In genomic region chr14:56304149-56304548, GRCm38 (mm10) we compare ENCODE assay signal across 9 mouse cellular contexts. TPM values are rescaled to one million over a fixed set of nuclear protein-coding genes. Genes with fewer than 3 reads are reported as not detected.
DNase-seq lines count a peak whose midpoint lies in the region; ATAC-seq and TF ChIP-seq lines count a peak whose summit lies in the region.
"Had no signal": no experiment of that assay in that cellular context is flagged by ENCODE, and none has a peak within 500 bp of the region (broad histone marks: within the 10 kb centered on the region; RNA-seq: fewer than 3 reads in every experiment).

No protein-coding gene starts in this region.

- H3K4me3 ChIP-seq in gastrocnemius, adult 2 months, result no peak overlapping the region; the same call in 1 of the 2 replicates
- no peak overlapping the region for H3K4me3 ChIP-seq in embryonic facial prominence, embryonic 14.5 days (ENCODE audit: low read depth, low read length)
- H3K4me3 ChIP-seq: embryonic facial prominence, embryonic 12.5 days had no signal

- no peaks in the 10 kb centered on the region for H3K4me1 ChIP-seq in embryonic facial prominence, embryonic 14.5 days (ENCODE audit: control insufficient read depth, insufficient read depth, low read length)
- H3K4me1 ChIP-seq: embryonic facial prominence, embryonic 12.5 days had no signal

- no peak for DNase-seq in gastrocnemius, adult 2 months
- DNase-seq in gastrocnemius, postnatal 14 days, result no peak
- DNase-seq in urinary bladder, postnatal 14 days (ENCODE audit: low spot score), result peak; percentile 8
- no peak for DNase-seq in urinary bladder, postnatal 4 days (ENCODE audit: low spot score in 2 of 2)
- peak; percentile 83 for DNase-seq in embryonic facial prominence, embryonic 14.5 days (ENCODE audit: low spot score)
- DNase-seq in kidney, postnatal 4 days, result peak; percentile 19 to 29
- peak; percentile 15 for DNase-seq in retina, adult 2 months (ENCODE audit: low read depth, low spot score)
- no peak for DNase-seq in gastrocnemius, postnatal 25 days

- no peaks in the 10 kb centered on the region for H3K9me3 ChIP-seq in embryonic facial prominence, embryonic 14.5 days (ENCODE audit: control insufficient read depth, low read length)
- H3K9me3 ChIP-seq: embryonic facial prominence, embryonic 12.5 days had no signal

- ATAC-seq in embryonic facial prominence, embryonic 14.5 days (ENCODE audit: low read depth), result 0 out of 2 replicates have a peak, but pooled peaks have one; percentile 41

- TF ChIP-seq CTCF in gastrocnemius, adult 2 months (IDR thresholded peaks at IDR 0.05), result peak; percentile 72

- no peaks in the 10 kb centered on the region for H3K36me3 ChIP-seq in embryonic facial prominence, embryonic 14.5 days (ENCODE audit: control insufficient read depth, insufficient read depth, low read length)
- H3K36me3 ChIP-seq: embryonic facial prominence, embryonic 12.5 days had no signal

- 0% methylated on average over 4 of the region's 4 CpGs for WGBS in embryonic facial prominence, embryonic 14.5 days

- no peaks in the 10 kb centered on the region for H3K27me3 ChIP-seq in embryonic facial prominence, embryonic 14.5 days (replicated peaks; ENCODE audit: control insufficient read depth, insufficient read depth, low read length)
- H3K27me3 ChIP-seq: embryonic facial prominence, embryonic 12.5 days had no signal

- H3K9ac ChIP-seq in embryonic facial prominence, embryonic 14.5 days (ENCODE audit: low read depth, low read length), result no peak overlapping the region
- H3K9ac ChIP-seq: embryonic facial prominence, embryonic 12.5 days had no signal

- intact Hi-C loops in gastrocnemius, adult 2 months (cut with DNase I), result loop anchor here (10.0 kb wide), 1 partner anchor 99 kb away; no protein-coding TSS in a partner anchor
- intact Hi-C loops in gastrocnemius, postnatal 14 days (cut with DNase I; ENCODE audit: low total_unique reads), result loop anchor here (10.0 kb wide), 1 partner anchor 99 kb away; no protein-coding TSS in a partner anchor

- no peak overlapping the region for H3K4me2 ChIP-seq in embryonic facial prominence, embryonic 14.5 days (ENCODE audit: low read depth, low read length)
- H3K4me2 ChIP-seq: embryonic facial prominence, embryonic 12.5 days had no signal

- H3K27ac ChIP-seq in gastrocnemius, adult 2 months, result no peak overlapping the region
- no peak overlapping the region for H3K27ac ChIP-seq in embryonic facial prominence, embryonic 14.5 days (replicated peaks; ENCODE audit: low read depth, low read length)
- H3K27ac ChIP-seq: embryonic facial prominence, embryonic 12.5 days had no signal

RNA-seq across cellular contexts. Expression of gene Gzmb, which starts 42.1 kb away (rescaled TPM):
- not detected for total RNA-seq in gastrocnemius, adult 2 months (2021)
- total RNA-seq in gastrocnemius, postnatal 14 days (2021), result not detected
- polyA plus RNA-seq in embryonic facial prominence, embryonic 14.5 days (2014; fragmentation: Nextera tagmentation; extraction: Ambion mirVana), result 0.39 and 0.47 TPM in 2 replicates
- total RNA-seq in gastrocnemius, postnatal 25 days (2021), result not detected

Comparison
In these comparisons a context has a peak if more than half of its experiments do, and no peak if none do; other contexts are left out.
1. DNase-seq: peak in urinary bladder, postnatal 14 days (single experiment), embryonic facial prominence, embryonic 14.5 days (single experiment), kidney, postnatal 4 days (2 of 2) and retina, adult 2 months (single experiment); none in gastrocnemius, adult 2 months (single experiment), gastrocnemius, postnatal 14 days (single experiment), urinary bladder, postnatal 4 days (0 of 2) and gastrocnemius, postnatal 25 days (single experiment).